Mouse (Mus musculus) liver, embryonic 13.5 days (tissue): Measurements from ENCODE around the gene Luzp1. TPM values are rescaled to one million over a fixed set of nuclear protein-coding genes. Genes with fewer than 3 reads are reported as not detected.

Experiments
- ATAC-seq: fragments of 200-750 bp; cut with Nextera tagmentation; 2 replicates; pipeline ENCODE4 v1.8.0; 2017; ENCODE audit warnings: low read depth, mild to moderate bottlenecking, moderate number of reproducible peaks, moderate library complexity
- DNase-seq: peaks from one replicate; pipeline ENCODE4 v3.0.0; 2022
- H3K27ac ChIP-seq: fragments of 300-500 bp; sonication (generic); 2 replicates; pipeline ENCODE4 v1.5.1; 2015; ENCODE audit warnings: moderate library complexity, mild to moderate bottlenecking, inconsistent platforms
- H3K27me3 ChIP-seq: fragments of 300-500 bp; sonication (generic); 2 replicates; pipeline ENCODE4 v1.6.1; 2015; ENCODE audit warnings: mild to moderate bottlenecking, inconsistent platforms
- H3K36me3 ChIP-seq: fragments of 300-500 bp; sonication (generic); 2 replicates; pipeline ENCODE4 v1.6.1; 2015; ENCODE audit warnings: mild to moderate bottlenecking, inconsistent platforms
- H3K4me1 ChIP-seq: fragments of 300-500 bp; sonication (generic); replicated peaks from 2 replicates; pipeline ENCODE4 v1.6.1; 2015; ENCODE audit warnings: inconsistent platforms
- H3K4me2 ChIP-seq: fragments of 300-500 bp; sonication (generic); 2 replicates; pipeline ENCODE4 v1.6.1; 2015; ENCODE audit warnings: inconsistent platforms, mild to moderate bottlenecking, moderate library complexity
- H3K4me3 ChIP-seq: fragments of 300-500 bp; sonication (generic); replicated peaks from 2 replicates; pipeline ENCODE4 v1.5.1; 2015; ENCODE audit warnings: mild to moderate bottlenecking, inconsistent platforms
- H3K9ac ChIP-seq: fragments of 300-500 bp; sonication (generic); 2 replicates; pipeline ENCODE4 v1.6.1; 2015; ENCODE audit warnings: mild to moderate bottlenecking, inconsistent platforms
- H3K9me3 ChIP-seq: fragments of 300-500 bp; sonication (generic); replicated peaks from 2 replicates; pipeline ENCODE4 v1.6.1; 2016; ENCODE audit warnings: inconsistent platforms
- WGBS: fragments of 180-500 bp; shearing (Covaris S2); methylation state at CpG from one replicate; pipeline ENCODE4 v1.1.7; 2015; ENCODE audit not compliant: insufficient replicate concordance; 5-methylcytosine and 5-hydroxymethylcytosine counted together
- polyA plus RNA-seq: library from polyadenylated mRNA; unstranded; fragments of >200 nt; fragmentation: Nextera tagmentation; extraction: Ambion mirVana; gene quantifications from 2 replicates; pipeline ENCODE4 v1.2.1, GENCODE M21; 2015

Gene Luzp1
- polyA plus RNA-seq, 1 experiment from 2014 or later, result 19.3 TPM

DNA sequence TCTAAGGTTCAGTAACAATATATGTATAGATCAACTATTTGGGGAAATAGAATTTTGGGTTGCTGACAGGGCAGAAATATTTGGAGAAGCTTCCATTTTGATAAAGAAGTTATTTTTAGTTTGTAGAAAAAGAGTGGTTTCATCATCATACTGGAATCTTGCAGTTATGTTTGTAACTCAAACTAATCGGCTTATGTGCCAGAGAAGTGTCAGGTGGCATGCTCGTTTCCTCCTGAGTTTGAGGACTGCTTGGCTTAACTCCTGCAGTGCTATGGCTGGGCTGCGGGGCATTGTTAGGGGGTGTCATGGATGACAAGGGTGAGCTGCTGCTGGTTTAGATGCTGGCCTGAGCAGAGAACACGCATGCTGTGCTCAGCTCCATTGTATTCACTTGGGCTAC is 42.1 kb downstream of the Luzp1 start:
- Histone ChIP-seq H3K4me2 (no peak overlapping the region), H3K9me3 (no peaks in the 10 kb centered on the region), H3K36me3 (no peaks in the 10 kb centered on the region), H3K9ac (no peak overlapping the region), H3K4me3 (no peak overlapping the region), H3K4me1 (peaks cover 12% of the 10 kb centered on the region), H3K27me3 (no peaks in the 10 kb centered on the region), H3K27ac (no peak overlapping the region)
- ATAC-seq (no peak), DNase-seq (no peak)
- 54% methylated on average over 4 of the region's 4 CpGs for WGBS

DNA sequence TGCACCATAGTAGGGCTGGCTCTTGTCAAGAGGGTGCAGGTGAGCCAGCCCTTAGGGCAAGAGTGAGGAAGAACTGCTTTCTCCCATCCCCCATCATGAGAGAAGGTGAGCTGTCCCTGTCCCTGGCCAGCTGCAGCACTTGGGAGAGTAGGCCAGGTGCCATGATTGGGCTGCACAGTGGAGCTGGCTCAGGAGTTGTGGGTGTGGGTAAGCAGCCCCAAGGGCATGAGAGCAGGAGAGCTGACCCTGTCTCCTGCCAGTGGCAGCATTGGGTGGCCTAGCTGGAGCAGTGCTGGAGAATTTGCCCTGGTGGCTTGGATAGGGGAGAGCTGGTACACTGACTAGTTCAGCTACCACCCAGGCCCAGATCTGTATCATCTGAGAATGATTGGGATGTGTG is 43.3 kb downstream of the Luzp1 start:
- DNase-seq (no peak), ATAC-seq (no peak)
- H3K9me3 ChIP-seq, result no peaks in the 10 kb centered on the region

DNA sequence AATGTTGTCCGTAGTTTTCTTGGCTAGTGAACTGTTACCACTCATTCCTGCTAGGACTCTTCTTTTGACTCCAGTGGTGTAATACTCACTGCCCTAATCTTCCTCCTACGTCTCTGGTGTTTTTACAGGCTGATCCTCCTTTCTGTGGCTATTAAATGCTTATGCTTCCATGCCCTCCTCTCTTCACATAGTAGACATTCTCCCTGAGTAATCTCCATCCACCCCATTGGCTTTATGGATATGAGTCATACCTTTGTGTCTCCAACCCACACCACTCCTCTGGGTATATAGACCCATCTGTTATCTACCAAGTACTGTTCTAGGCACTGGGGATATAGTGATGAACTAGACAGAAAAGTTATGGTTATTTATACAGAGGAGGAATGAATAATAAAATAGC is 48.6 kb downstream of the Luzp1 start:
- no peaks in the 10 kb centered on the region for H3K27me3 ChIP-seq

More for the DNA sequence above, 43.3 kb downstream of the Luzp1 start:
- Histone ChIP-seq H3K27ac (no peak overlapping the region), H3K9ac (no peak overlapping the region), H3K4me3 (no peak overlapping the region), H3K4me1 (peaks cover 12% of the 10 kb centered on the region), H3K27me3 (no peaks in the 10 kb centered on the region), H3K36me3 (no peaks in the 10 kb centered on the region), H3K4me2 (no peak overlapping the region)

DNA sequence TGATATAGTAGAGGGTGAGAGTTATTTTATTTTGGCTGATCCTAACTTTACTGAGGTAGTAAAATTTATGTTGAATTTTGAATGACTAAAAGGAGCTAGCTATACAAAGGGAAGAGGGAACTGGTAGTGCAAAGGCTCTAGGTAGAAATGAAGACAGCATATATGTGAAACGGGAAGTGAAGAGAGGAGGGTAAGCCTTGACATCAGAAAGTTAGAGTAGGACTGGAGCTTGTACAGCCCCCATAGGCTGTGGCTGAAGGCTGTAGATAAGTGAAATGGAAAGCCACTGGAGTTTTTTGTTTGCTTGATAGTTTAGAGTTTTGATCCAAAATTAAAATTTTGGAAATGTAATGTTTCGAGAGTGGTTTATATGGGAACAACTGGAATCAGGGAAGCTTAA is 49.0 kb downstream of the Luzp1 start:
- no peaks in the 10 kb centered on the region for H3K36me3 ChIP-seq

More for the DNA sequence above, 48.6 kb downstream of the Luzp1 start:
- Histone ChIP-seq H3K9me3 (no peaks in the 10 kb centered on the region), H3K4me1 (peaks cover 22% of the 10 kb centered on the region), H3K4me2 (no peak overlapping the region), H3K9ac (no peak overlapping the region), H3K4me3 (no peak overlapping the region), H3K27ac (no peak overlapping the region), H3K36me3 (no peaks in the 10 kb centered on the region)
- no peak for ATAC-seq
- no peak for DNase-seq
- WGBS, result 73% methylated on average over 2 of the region's 2 CpGs

DNA sequence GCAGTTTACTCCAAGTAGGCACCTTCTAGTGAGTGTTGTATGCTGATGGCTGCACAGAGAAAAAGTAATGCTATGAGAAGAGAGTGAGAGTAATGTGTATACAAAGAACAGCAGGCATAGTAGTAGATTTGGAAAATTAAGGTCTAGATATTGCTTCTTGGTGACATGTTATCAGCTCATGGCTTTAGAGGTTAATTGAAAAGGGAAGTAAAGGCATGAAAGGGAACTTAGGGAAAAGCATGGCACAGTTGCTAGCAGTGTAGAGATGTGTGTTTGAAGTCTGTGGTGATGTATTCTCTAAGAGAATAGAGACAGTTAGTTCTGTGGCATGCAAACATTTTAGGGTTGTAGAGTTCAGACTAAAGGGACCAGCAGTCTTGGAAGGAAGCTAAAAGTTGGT is 50.3 kb downstream of the Luzp1 start:
- ATAC-seq, result no peak
- Histone ChIP-seq H3K27me3 (no peaks in the 10 kb centered on the region), H3K9me3 (no peaks in the 10 kb centered on the region)

More for the DNA sequence above, 49.0 kb downstream of the Luzp1 start:
- 26% methylated on average over 2 of the region's 2 CpGs for WGBS
- ATAC-seq, result no peak
- no peak overlapping the region for H3K4me2 ChIP-seq
- no peaks in the 10 kb centered on the region for H3K27me3 ChIP-seq
- no peak for DNase-seq
- H3K27ac ChIP-seq, result no peak overlapping the region
- no peaks in the 10 kb centered on the region for H3K9me3 ChIP-seq
- peaks cover 21% of the 10 kb centered on the region for H3K4me1 ChIP-seq
- no peak overlapping the region for H3K4me3 ChIP-seq
- H3K9ac ChIP-seq, result no peak overlapping the region

DNA sequence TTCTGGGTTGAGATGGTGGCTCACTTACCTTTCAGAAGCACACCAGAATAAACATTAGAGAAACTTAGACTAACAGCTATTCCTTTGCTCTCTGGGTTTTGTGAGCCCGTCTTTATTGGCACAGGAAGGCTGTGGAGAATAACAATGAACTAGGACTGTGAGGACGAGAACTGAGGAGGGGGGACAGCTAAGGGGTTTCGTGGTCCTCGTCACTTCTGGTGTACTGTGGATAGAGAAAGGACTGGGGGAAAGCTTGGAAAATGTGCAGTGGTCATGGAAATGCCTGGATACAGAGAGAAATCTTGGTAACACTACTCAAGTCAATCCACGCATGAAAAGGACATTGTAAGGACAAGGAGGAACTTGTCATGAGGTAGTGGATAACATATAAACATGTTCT is 52.3 kb downstream of the Luzp1 start:
- Histone ChIP-seq H3K4me3 (no peak overlapping the region), H3K27ac (no peak overlapping the region), H3K27me3 (no peaks in the 10 kb centered on the region), H3K9ac (no peak overlapping the region), H3K4me2 (no peak overlapping the region), H3K36me3 (no peaks in the 10 kb centered on the region), H3K4me1 (peaks cover 34% of the 10 kb centered on the region), H3K9me3 (no peaks in the 10 kb centered on the region)
- ATAC-seq, result no peak
- 71% methylated on average over 5 of the region's 5 CpGs for WGBS
- no peak for DNase-seq

More for the DNA sequence above, 50.3 kb downstream of the Luzp1 start:
- Histone ChIP-seq H3K4me2 (no peak overlapping the region), H3K36me3 (no peaks in the 10 kb centered on the region), H3K4me1 (peaks cover 32% of the 10 kb centered on the region), H3K27ac (no peak overlapping the region), H3K9ac (no peak overlapping the region), H3K4me3 (no peak overlapping the region)
- no peak for DNase-seq

DNA sequence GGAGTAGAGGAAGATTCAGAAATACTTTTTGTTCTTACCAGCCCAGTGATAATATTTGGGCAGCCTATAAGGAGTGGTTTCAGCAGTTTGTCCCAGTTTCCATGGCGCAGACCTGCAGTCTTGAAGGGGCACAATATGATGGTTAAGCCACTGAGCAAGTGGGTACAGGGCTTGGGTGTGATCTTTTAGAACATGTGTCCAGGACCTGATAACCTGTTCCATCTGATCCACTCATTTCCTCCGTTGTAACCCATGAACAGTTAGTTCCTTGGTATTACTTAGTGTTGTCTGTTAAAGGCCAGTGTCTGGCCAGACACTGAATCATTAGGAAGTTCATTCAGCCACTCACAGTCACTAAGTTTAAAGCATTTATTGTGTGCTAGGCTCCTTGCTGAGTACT is 54.7 kb downstream of the Luzp1 start:
- H3K36me3 ChIP-seq, result no peaks in the 10 kb centered on the region
- no peak overlapping the region for H3K4me3 ChIP-seq
- WGBS, result 36% methylated on average over 2 of the region's 2 CpGs
- H3K27ac ChIP-seq, result 0 out of 2 replicates have a peak overlapping the region, but pooled peaks have one; percentile 4
- DNase-seq, result peak; percentile 22
- H3K4me1 ChIP-seq, result peaks cover 27% of the 10 kb centered on the region
- peak overlapping the region; percentile 1; the same call in 1 of the 2 replicates for H3K4me2 ChIP-seq
- H3K9ac ChIP-seq, result 0 out of 2 replicates have a peak overlapping the region, but pooled peaks have one; percentile 43
- peak; percentile 88 for ATAC-seq
- H3K9me3 ChIP-seq, result no peaks in the 10 kb centered on the region
- H3K27me3 ChIP-seq, result no peaks in the 10 kb centered on the region

DNA sequence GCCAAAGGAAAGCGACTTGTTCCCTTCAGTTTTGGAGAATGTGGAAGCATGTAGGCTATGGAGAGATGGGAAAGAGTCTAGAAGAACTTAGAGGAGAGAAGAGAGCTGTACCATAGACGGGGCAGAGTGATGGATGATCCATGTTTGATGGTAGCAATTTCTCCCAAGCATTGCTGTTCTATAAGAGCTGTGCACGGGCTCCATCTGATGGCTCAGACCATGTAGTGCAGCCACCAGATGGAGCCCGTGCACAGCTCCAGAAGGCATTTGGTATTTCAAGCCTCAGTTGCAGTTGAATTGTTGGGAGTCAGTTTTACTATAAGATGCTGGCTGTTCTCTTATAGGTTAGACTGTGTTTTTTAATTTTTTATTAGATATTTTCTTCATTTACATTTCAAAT is 56.9 kb downstream of the Luzp1 start:
- no peaks in the 10 kb centered on the region for H3K9me3 ChIP-seq
- WGBS, result 19% methylated on average over 4 of the region's 4 CpGs

DNA sequence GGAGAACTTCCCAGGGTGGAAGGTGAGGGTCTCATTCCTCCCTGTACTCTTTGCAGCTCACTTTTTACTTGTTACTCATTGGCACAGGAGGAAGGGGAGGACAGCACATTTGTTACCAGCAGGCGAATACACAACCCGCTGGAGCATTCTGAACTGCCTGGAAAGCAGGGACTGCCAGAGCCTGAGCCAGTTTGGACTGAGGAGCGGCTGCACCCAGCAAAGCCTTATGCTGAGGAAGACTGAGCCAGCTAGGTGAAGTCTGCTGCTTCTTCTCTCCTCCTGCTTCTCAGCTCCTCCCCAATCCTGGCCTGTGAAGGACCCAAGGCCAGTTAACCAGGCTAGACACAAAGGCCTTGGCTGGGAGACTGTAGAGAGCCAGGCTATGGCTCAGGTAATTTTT is 75.6 kb downstream of the Luzp1 start:
- Histone ChIP-seq H3K9me3 (no peaks in the 10 kb centered on the region), H3K27me3 (no peaks in the 10 kb centered on the region), H3K9ac (no peak overlapping the region), H3K4me2 (no peak overlapping the region), H3K27ac (no peak overlapping the region), H3K36me3 (peaks cover 60% of the 10 kb centered on the region), H3K4me1 (no peaks in the 10 kb centered on the region), H3K4me3 (no peak overlapping the region)
- WGBS, result 94% methylated on average over 3 of the region's 3 CpGs
- DNase-seq (no peak), ATAC-seq (no peak)

More for the DNA sequence above, 56.9 kb downstream of the Luzp1 start:
- Histone ChIP-seq H3K27me3 (no peaks in the 10 kb centered on the region), H3K4me1 (peaks cover 24% of the 10 kb centered on the region), H3K27ac (no peak overlapping the region), H3K9ac (no peak overlapping the region), H3K4me2 (no peak overlapping the region), H3K36me3 (no peaks in the 10 kb centered on the region), H3K4me3 (no peak overlapping the region)
- DNase-seq (peak; percentile 25), ATAC-seq (peak; percentile 57; the same call in 1 of the 2 replicates)

DNA sequence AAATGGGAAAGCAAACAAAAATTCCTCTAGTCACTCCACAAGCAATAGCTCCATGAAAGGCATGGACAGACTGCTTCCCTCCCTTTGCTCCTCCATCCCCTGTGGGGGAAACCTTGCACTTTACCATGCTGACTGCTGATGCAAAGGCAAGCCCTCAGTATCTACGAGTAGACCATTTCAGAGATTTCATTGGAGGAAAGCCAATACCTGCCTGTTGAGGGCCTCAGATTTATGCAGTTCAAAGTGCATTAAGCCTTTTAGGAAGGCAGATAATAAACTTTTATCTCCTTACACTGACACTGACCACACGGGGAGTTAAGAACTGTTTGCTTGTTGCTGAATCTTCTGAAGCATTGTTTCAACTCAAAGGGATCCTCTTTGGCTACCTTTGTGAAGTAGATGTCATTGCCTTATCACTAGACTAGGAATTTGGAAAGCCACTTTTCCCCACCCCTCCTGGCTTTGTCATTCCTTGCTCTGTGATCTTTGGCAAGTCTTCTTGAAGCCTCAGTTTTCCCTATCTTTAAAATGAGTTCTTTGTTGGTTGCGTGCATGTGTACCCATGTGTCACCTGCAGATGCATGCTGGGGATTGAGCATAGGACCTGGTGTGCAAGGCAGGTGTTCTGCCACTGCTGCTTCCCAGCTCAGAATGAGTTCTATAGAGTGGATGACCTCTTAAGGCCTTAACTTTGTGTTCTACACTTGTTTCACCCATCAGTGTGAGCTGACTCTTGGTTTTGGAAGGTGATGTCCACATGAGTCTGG is 76.9 kb downstream of the Luzp1 start:
- Histone ChIP-seq H3K27ac (no peak overlapping the region), H3K36me3 (peaks cover 66% of the 10 kb centered on the region), H3K27me3 (no peaks in the 10 kb centered on the region), H3K4me1 (no peaks in the 10 kb centered on the region), H3K9me3 (no peaks in the 10 kb centered on the region), H3K4me2 (no peak overlapping the region), H3K9ac (no peak overlapping the region), H3K4me3 (no peak overlapping the region)
- 54% methylated on average over 3 of the region's 3 CpGs for whole genome bisulfite sequencing
- DNase-seq (no peak), ATAC-seq (no peak)

DNA sequence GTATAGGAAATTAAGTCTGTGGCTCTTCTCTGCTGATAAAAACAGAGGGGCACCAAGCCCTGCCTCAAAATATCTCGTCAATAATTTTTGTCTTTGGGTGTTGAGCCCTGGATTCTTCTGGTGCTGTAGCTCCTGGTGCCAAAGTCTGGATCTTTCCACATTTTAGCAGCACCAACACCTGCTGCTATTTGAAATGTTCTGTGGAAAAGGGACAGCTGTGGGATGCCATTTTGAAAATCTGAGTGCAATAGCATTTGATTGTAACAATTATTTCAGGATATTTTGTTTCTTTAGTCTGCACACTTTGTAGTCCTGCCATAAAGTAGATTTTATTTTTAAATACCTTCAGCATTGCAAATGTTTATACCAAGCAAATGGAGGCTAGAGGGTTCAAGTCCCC is 78.2 kb downstream of the Luzp1 start:
- Histone ChIP-seq H3K27me3 (no peaks in the 10 kb centered on the region), H3K4me1 (no peaks in the 10 kb centered on the region), H3K4me3 (no peak overlapping the region), H3K4me2 (no peak overlapping the region), H3K9me3 (no peaks in the 10 kb centered on the region), H3K9ac (no peak overlapping the region), H3K27ac (no peak overlapping the region), H3K36me3 (peaks cover 78% of the 10 kb centered on the region)
- no peak for DNase-seq
- WGBS, result 64% methylated on average over 1 of the region's 1 CpGs
- no peak for ATAC-seq

DNA sequence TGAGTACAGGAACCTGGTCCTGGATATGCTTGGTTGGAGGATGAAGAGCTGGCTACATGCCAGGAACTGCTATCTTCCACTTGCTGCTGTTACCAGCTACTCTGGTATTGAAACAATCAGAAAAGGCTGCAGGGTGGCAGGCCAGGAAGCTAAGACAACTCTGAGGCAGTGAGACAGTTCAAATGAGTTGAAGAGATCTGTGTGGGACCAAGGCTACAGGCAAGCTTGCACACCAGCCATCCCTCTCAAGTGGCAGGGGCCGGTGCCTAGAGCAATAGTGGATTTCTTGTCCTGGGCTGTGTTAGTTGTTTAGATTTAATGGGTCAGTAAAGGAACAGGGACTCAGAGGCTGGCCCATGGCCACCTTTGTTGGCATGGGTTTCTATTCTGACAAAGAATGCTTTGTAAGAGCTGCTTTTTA is 78.8 kb downstream of the Luzp1 start:
- ATAC-seq (no peak), DNase-seq (no peak)
- Histone ChIP-seq H3K27me3 (no peaks in the 10 kb centered on the region), H3K4me2 (no peak overlapping the region), H3K27ac (no peak overlapping the region), H3K4me3 (no peak overlapping the region), H3K9ac (no peak overlapping the region), H3K36me3 (peaks cover 80% of the 10 kb centered on the region), H3K4me1 (no peaks in the 10 kb centered on the region), H3K9me3 (no peaks in the 10 kb centered on the region)
- 82% methylated on average over 1 of the region's 1 CpGs for WGBS
